Mouse (Mus musculus) adrenal gland, adult 18-20 months (tissue): Measurements from ENCODE around the gene F8. TPM values are rescaled to one million over a fixed set of nuclear protein-coding genes. Genes with fewer than 3 reads are reported as not detected.

Experiments
- DNase-seq, 2 experiments: peaks; one replicate each; pipeline ENCODE4 v3.0.0; 2021 to 2022; ENCODE audit warnings: low spot score in 2 of 2
- total RNA-seq, 2 experiments: library from RNA; stranded (reverse); gene quantifications; 1 replicate in 1 of 2; 2 replicates in 1 of 2; pipeline ENCODE4 v1.2.3; 2021

The F8 gene
- total RNA-seq, 2 experiments from 2014 or later, result 9.4 to 9.7 TPM

DNA sequence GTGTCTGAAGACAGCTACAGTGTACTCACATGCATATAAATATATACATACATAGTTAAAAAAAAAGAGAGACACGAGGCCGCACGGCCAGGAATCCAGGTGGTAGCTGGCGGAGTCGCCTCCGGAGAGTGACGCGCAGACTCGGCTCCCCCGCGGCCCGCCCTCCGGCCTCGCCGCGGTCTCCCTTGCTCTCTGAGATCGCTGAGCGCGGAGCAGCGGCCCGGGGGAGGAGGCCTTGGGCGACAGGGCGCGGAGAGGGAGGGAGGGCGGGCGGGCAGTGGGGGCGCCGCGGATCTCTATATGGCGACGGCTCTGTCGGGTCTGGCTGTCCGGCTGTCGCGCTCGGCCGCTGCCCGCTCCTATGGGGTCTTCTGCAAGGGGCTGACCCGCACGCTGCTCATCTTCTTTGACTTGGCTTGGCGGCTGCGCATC lies 239.3 kb downstream of the F8 start:
- peak; percentile 22 to 29 for DNase-seq

DNA sequence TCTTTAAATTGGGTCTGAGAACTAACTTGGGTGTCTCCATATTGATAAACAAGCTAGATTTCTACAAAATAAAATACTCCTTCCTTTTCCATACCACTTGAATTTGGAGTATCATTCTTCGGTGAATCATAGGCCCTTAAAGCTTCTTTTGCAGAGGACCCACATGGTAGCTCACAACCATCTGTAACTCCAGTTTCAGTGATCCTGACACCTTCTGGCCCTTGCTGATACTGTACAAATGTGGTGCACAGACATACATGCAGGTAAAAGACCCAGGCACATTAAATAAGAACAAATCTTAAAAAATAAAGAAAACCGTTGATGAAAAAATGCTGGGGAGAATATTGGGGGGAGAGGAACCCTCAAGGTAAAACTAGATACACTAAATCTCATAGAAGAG lies 244.2 kb downstream of the F8 start:
- DNase-seq, result no peak

DNA sequence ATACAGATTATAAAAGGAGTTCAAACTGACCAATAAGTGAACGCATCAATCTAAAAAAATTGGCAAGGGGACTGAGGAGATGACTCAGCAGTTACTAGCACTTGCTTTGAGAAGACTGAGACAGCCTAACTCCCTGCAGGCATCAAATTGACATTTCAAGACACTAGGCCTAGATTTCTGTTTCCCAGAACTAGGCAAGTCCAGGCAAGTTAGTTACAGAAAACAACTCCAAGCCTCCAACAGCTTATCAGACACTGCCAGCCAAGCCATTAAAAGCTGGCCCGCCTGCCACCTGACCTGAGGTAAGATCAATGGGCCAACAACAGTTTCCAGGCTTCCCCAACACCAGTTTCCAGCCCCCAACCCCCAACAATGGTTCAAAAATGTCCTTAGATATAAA lies 244.7 kb downstream of the F8 start:
- DNase-seq, result no peak

DNA sequence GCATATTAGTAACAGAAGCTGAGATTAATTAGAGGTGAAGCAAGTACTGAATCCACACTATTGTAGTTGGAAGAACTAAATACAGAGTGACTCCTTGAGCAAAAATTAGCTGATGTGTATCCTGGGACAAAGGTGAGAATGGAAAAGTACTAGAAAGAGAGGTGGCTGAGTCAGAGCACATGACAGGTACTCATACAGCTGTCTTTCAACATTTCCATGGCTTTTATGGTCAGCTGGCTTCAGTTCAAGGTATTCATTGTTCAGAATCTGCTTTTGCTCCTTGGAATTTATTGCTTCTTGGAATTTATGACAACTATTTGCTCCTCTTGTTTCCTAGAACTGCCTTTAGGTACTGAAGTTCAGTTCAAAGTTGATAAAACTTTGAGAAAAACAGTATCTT lies 245.5 kb downstream of the F8 start:
- no peak for DNase-seq

DNA sequence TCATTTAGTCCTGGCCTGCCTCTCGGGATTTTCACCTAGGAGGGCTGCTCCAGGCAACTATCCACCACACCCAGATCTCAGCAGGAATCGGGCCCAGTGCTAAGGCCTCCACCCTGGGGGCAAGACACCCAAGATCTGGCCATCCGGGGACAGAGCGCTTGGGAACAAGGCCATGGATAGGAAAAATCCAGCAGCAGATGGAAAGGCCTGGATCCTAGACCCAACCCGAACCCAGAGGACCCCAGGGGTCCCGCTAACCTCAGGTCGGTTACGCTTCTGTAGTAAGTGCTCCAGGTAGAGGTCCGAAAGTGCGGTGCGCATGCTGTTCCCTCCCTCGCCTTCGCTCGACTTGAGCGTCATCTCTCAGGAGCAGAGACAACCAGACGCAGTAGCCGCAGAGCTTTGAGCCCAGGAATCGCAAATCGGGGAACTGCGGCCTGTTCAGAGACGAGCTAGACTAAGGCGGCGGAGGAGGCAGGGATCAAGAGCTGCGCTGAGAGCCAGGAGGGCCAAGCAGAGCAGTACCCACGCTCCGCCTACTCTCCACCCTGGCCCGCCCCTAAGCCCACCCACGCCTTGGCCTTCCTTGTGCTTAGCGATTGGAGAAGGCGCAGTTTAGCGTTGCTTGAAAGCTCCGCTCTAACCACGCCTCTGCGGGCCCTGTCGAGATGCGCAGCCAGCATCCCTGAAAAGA lies 251.8 kb downstream of the F8 start, which contains the start of gene Mpp1:
Gene Mpp1, minus strand, starts transcription at position 550 of the 694 bp plus-strand sequence.
- peak; percentile 65 to 70 for DNase-seq

DNA sequence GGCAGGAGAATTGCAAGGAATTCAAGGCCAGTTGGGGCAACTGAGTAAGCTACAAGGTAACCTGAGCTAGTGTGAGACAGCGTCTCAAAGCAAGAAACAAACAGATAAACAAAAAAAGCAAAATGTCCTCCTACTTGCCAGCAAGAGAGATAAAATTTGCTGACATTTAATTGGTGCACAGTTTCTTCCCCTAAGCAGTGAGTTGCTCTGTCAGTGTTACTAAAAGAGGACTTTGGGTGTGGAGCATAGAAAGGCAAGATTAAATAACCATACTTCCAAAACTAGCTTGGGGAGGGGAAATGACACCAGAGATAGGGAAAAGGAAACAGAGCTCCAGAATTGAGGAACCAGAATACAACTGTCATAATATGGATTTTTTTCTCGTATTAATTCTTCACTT lies 252.9 kb downstream of the F8 start:
- DNase-seq, result no peak

DNA sequence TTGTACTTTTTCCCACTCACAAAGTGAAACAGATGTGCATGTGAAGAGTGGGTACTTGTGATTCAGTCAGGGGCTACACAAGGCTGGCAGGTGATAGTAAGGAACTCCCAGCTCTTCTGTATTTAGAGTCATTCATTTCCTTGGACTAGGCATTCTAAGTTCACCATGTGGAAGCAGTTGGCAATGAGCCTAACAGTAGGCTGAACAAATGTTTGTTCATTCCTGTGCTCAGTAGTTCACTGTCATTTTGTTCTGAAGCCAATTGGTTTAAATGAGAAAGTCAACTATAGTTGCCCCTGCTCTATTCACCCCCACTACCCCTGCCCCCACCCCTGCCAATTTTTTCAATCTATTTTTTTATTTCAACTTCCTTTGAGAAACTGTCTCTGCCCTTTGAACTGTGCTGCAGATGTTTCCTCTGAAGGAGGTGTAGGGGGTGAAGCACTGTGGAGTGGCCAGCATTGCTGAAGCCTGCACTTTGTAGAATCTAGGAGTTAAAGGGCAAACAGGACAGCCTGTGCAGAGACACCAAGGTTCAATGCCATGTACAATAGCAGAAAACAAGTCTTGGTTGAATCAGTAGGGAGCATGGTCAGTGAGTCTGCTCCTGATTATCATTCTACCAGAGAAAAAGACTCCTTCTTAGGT lies 254.0 kb downstream of the F8 start:
- no peak for DNase-seq

DNA sequence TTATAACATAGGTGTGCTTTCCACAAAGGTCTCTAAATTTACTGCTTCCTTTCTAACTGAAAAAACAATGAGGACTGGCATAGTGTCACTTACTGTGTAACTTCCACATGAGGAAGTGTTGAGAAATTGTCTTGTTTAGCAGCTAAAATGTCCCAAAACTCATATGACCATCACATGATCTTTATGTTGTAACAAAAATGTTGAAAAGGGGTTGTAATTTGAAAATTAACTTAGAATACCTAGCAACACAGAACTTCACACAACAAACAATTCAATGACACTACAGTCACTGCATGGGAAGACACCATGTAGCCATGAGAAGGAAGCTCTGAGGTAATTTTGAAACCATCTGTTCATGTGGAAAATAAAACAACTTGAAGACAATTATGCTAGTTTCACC lies 255.5 kb downstream of the F8 start:
- no peak for DNase-seq

DNA sequence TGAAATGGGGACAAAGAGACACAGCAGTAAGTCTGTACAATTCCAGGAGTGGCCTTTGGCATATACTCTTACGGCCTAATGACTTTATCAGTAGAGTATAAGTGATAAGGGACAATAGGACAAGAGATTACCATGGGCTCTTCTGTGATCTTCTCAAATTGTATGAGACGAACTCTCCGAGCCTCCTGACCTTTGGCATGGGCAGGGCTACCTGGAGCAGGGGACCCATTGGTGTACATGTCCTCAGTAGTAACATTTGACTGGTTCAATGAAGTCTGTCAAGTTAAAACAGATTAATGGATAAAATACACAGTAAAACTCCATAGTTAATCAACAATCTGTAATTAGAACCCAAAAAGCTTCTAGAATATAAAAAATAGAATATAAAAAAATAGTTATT lies 256.8 kb downstream of the F8 start:
- DNase-seq, result no peak

Other genes with a start within 250 kb of the F8 start
- gene Smim9, start 218.8 kb downstream of the F8 start, total RNA-seq, result not detected
- gene Fundc2, start 216 bp downstream of the F8 start, total RNA-seq, result 10 to 100 TPM; 86.6 to 93.6 TPM
- 10 to 100 TPM in 1 of 2 experiments, 1 to 10 TPM in 1; 7.6 to 12.0 TPM for gene Cmc4, start 34.0 kb upstream of the F8 start, total RNA-seq
- 1 to 10 TPM; 8.3 to 9.7 TPM for gene Mtcp1, start 34.0 kb upstream of the F8 start, total RNA-seq
- 10 to 100 TPM; 23.9 to 26.5 TPM for gene Brcc3, start 34.0 kb upstream of the F8 start, total RNA-seq
- gene Vbp1, start 131.7 kb upstream of the F8 start, total RNA-seq, result 10 to 100 TPM; 39.3 to 42.0 TPM
- 1 to 10 TPM; 1.4 TPM for gene Rab39b, start 195.6 kb upstream of the F8 start, total RNA-seq